8 mouse cellular contexts compared by ENCODE assay signal in the genomic region with DNA sequence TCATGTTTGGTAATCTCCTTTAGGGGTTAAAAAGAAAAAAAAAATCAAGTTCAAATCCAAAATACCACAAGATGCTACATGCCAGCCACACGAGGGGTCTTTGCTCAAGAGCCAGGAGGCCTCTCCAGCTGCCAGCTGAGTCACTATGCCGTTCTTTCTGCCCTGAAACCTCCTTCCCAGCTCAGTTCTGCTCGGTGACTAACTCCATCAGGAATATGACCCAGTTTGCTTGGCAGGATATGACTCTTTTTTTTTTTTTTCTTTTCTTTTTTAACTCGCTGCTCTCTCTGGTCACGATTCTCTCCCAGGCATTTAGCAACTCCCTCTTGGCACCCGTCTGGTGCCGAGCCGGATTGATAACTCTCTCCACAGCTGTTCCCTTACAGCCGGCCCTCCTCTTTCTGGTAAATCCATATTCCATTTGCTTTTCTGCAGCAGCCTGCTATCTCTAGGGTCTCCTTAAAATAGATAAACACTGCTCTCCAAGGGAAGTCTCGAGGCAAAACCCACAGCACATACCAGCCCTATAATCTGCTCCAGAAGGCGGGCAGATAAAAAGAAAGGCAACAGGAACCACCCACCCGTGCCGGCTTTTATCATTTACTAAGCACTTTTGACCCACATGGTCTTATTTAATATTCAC. TPM values are rescaled to one million over a fixed set of nuclear protein-coding genes. Genes with fewer than 3 reads are reported as not detected.
DNase-seq lines count a peak whose midpoint lies in the region; ATAC-seq and TF ChIP-seq lines count a peak whose summit lies in the region.

No protein-coding gene starts in this region.

- H3K9ac ChIP-seq in heart, embryonic 13.5 days, result 0 out of 2 replicates have a peak overlapping the region, but pooled peaks have one; percentile 12
- H3K9ac ChIP-seq in liver, embryonic 14.5 days (replicated peaks), result peak overlapping the region; percentile 35
- no peak overlapping the region for H3K9ac ChIP-seq in neural tube, embryonic 14.5 days (replicated peaks; ENCODE audit: low read depth, low read length)

- CTCF ChIA-PET in Patski (lab: Charles Lee), result interaction anchor here (1.0 to 1.9 kb wide), 3 partner anchors 8 to 140 kb away, joined by 3 to 5 read pairs (median 5); no protein-coding TSS in a partner anchor

- POLR2A ChIA-PET in Patski (lab: Charles Lee), result interaction anchor here (0.8 to 1.0 kb wide), 3 partner anchors 13 to 29 kb away, joined by 3 to 5 read pairs (median 4); a partner anchor contains a TSS

- TF ChIP-seq EP300 in liver, embryonic 14.5 days (IDR thresholded peaks at IDR 0.05; ENCODE audit: low read depth), result peak; percentile 78

- no peak overlapping the region for H3ac ChIP-seq in C2C12 (ENCODE audit: control insufficient read depth, insufficient read length, low read depth)

- peaks cover 45% of the 10 kb centered on the region for H3K4me1 ChIP-seq in heart, embryonic 13.5 days
- H3K4me1 ChIP-seq in liver, embryonic 14.5 days (replicated peaks; ENCODE audit: control insufficient read depth in 2 of 2, insufficient read depth in 2 of 2, low read length in 1 of 2), result peaks cover 31 to 52% of the 10 kb centered on the region in 2 experiments
- H3K4me1 ChIP-seq in neural tube, embryonic 14.5 days (ENCODE audit: control insufficient read depth, insufficient read depth, low read length), result peaks cover 4% of the 10 kb centered on the region; the same call in 1 of the 2 replicates

- no peaks in the 10 kb centered on the region for H3K79me2 ChIP-seq in C2C12 (ENCODE audit: control insufficient read depth, insufficient read depth)

- H3K9me3 ChIP-seq in heart, embryonic 13.5 days, result no peaks in the 10 kb centered on the region
- no peaks in the 10 kb centered on the region for H3K9me3 ChIP-seq in liver, embryonic 14.5 days (ENCODE audit: control insufficient read depth, low read length)
- H3K9me3 ChIP-seq in neural tube, embryonic 14.5 days (ENCODE audit: control insufficient read depth, low read length), result no peaks in the 10 kb centered on the region

- DNase-seq in Patski (ENCODE audit: low read depth, low spot score), result peak; percentile 94
- DNase-seq in layer of hippocampus, adult 18-20 months (ENCODE audit: low spot score in 2 of 2), result peak; percentile 74 to 80
- peak; percentile 64 to 72 (median 66) for DNase-seq in liver, embryonic 14.5 days (ENCODE audit: low read depth in 3 of 3, low spot score in 3 of 3)

- no peaks in the 10 kb centered on the region for H3K27me3 ChIP-seq in C2C12 (ENCODE audit: control insufficient read depth, insufficient read depth, insufficient read length)
- no peaks in the 10 kb centered on the region for H3K27me3 ChIP-seq in Patski
- H3K27me3 ChIP-seq in heart, embryonic 13.5 days (replicated peaks), result no peaks in the 10 kb centered on the region
- H3K27me3 ChIP-seq in liver, embryonic 14.5 days (ENCODE audit: control insufficient read depth, insufficient read depth, low read length), result no peaks in the 10 kb centered on the region
- no peaks in the 10 kb centered on the region for H3K27me3 ChIP-seq in neural tube, embryonic 14.5 days (ENCODE audit: control insufficient read depth, insufficient read depth, low read length)

- 5% methylated on average over 13 of the region's 13 CpGs for WGBS in heart, embryonic 13.5 days
- WGBS in liver, embryonic 14.5 days (ENCODE audit: insufficient replicate concordance), result 11% methylated on average over 13 of the region's 13 CpGs
- 15% methylated on average over 13 of the region's 13 CpGs for WGBS in neural tube, embryonic 14.5 days

- H3K27ac ChIP-seq in heart, embryonic 13.5 days (replicated peaks), result peak overlapping the region; percentile 77
- H3K27ac ChIP-seq in liver, embryonic 14.5 days, result peak overlapping the region; percentile 84
- H3K27ac ChIP-seq in neural tube, embryonic 14.5 days (ENCODE audit: low read depth, low read length), result peak overlapping the region; percentile 44; the same call in 1 of the 2 replicates

- TF ChIP-seq CTCF in C2C12 (IDR thresholded peaks at IDR 0.05; ENCODE audit: control insufficient read depth, insufficient read depth, insufficient read length) (no peak), Patski (IDR thresholded peaks at IDR 0.05) (peak; percentile 20)
- TF ChIP-seq CTCF in liver, embryonic 14.5 days (IDR thresholded peaks at IDR 0.05; ENCODE audit: low read depth), result no peak

- H3K4me2 ChIP-seq in heart, embryonic 13.5 days, result peak overlapping the region; percentile 53
- peak overlapping the region; percentile 68 for H3K4me2 ChIP-seq in liver, embryonic 14.5 days (ENCODE audit: low read depth)
- no peak overlapping the region for H3K4me2 ChIP-seq in neural tube, embryonic 14.5 days (ENCODE audit: low read depth, low read length)

- peak; percentile 90 for ATAC-seq in Patski
- ATAC-seq in erythroid progenitor cell, adult 5-6 weeks (replicated peaks; ENCODE audit: low FRiP score, poor library complexity, severe bottlenecking), result peak; percentile 89
- ATAC-seq in heart, embryonic 13.5 days (ENCODE audit: extremely low read depth, insufficient number of reproducible peaks, low FRiP score, low TSS enrichment), result no peak
- peak; percentile 92 for ATAC-seq in liver, embryonic 14.5 days (ENCODE audit: insufficient read depth)
- peak; percentile 70 for ATAC-seq in neural tube, embryonic 14.5 days (ENCODE audit: low read depth)
- no peak for ATAC-seq in monocyte, adult 5-6 weeks (replicated peaks; ENCODE audit: insufficient number of reproducible peaks, low FRiP score, low TSS enrichment, poor library complexity, severe bottlenecking)

- no peak overlapping the region for H3K4me3 ChIP-seq in C2C12 (ENCODE audit: insufficient read depth, poor library complexity, severe bottlenecking)
- H3K4me3 ChIP-seq in heart, embryonic 13.5 days, result no peak overlapping the region
- H3K4me3 ChIP-seq in liver, embryonic 14.5 days (ENCODE audit: insufficient read depth in 1 of 2, low read depth in 2 of 2, low read length in 2 of 2), result peak overlapping the region; percentile 0 to 11; a peak in 1 of 4 replicates
- H3K4me3 ChIP-seq in neural tube, embryonic 14.5 days (ENCODE audit: low read depth, low read length), result no peak overlapping the region

- no peaks in the 10 kb centered on the region for H3K36me3 ChIP-seq in C2C12 (ENCODE audit: control insufficient read depth, insufficient read depth)
- no peaks in the 10 kb centered on the region for H3K36me3 ChIP-seq in heart, embryonic 13.5 days
- no peaks in the 10 kb centered on the region for H3K36me3 ChIP-seq in liver, embryonic 14.5 days (replicated peaks; ENCODE audit: control insufficient read depth, insufficient read depth, low read depth)
- H3K36me3 ChIP-seq in neural tube, embryonic 14.5 days (ENCODE audit: control insufficient read depth, insufficient read depth, low read length), result no peaks in the 10 kb centered on the region

- H3K79me3 ChIP-seq in C2C12 (ENCODE audit: low read depth), result no peaks in the 10 kb centered on the region

- in situ Hi-C loops in Patski (cut with MboI; ENCODE audit: low pct_unique_long_range_greater_than_20kb), result no loop called here

TF ChIP-seq in C2C12, 6 proteins besides CTCF, POLR2A, EP300 and RAD21:
- TF ChIP-seq USF1 (IDR thresholded peaks at IDR 0.05; ENCODE audit: low read depth) (no peak), MYOG (IDR thresholded peaks at IDR 0.05; ENCODE audit: control insufficient read depth, extremely low read depth, insufficient read length) (no peak), FOSL1 (IDR thresholded peaks at IDR 0.05; ENCODE audit: insufficient read depth, low read length, poor library complexity, severe bottlenecking) (peak; percentile 42), CEBPB (IDR thresholded peaks at IDR 0.05; ENCODE audit: low read depth) (no peak), MAX (IDR thresholded peaks at IDR 0.05) (peak; percentile 75), MYOD1 (IDR thresholded peaks at IDR 0.05; ENCODE audit: control insufficient read depth, insufficient read length, low read depth) (peak; percentile 64)

RNA-seq across cellular contexts. Expression of a gene that starts 29.1 kb away (rescaled TPM):
- not detected for polyA plus RNA-seq in C2C12 (2012; fragmentation: generic; extraction: Trizol)
- not detected for polyA plus RNA-seq in Patski (2021)
- total RNA-seq in erythroid progenitor cell, adult 5-6 weeks (2015; ENCODE audit: low replicate concordance), result not detected in 2 replicates
- total RNA-seq in erythroid progenitor cell, adult 5-6 weeks (2017; ENCODE audit: low replicate concordance), result not detected in 2 replicates
- polyA plus RNA-seq in heart, embryonic 13.5 days (2015; fragmentation: Nextera tagmentation; extraction: Ambion mirVana), result 1.7 and 2.3 TPM in 2 replicates
- total RNA-seq in layer of hippocampus, adult 18-20 months (2021), result 10 to 100 TPM; 32.0 to 32.9 TPM
- polyA plus RNA-seq in liver, embryonic 14.5 days (2012; rRNA removed), result not detected in 2 replicates
- polyA plus RNA-seq in liver, embryonic 14.5 days (2014; fragmentation: Nextera tagmentation; extraction: Ambion mirVana), result 1.0 TPM in 1 of 2 replicates, not detected in the other
- not detected in 2 replicates for polyA plus RNA-seq in neural tube, embryonic 14.5 days (2014; fragmentation: Nextera tagmentation; extraction: Ambion mirVana)
- not detected in 3 replicates for total RNA-seq in monocyte, adult 5-6 weeks (2017)

RNA-seq across cellular contexts. Expression of a gene that starts 36.7 kb away (rescaled TPM):
- polyA plus RNA-seq in C2C12 (2012; fragmentation: generic; extraction: Trizol) (8.2 TPM), Patski (2021) (19.9 TPM)
- 28.5 and 40.2 TPM in 2 replicates for total RNA-seq in erythroid progenitor cell, adult 5-6 weeks (2015; ENCODE audit: low replicate concordance)
- total RNA-seq in erythroid progenitor cell, adult 5-6 weeks (2017; ENCODE audit: low replicate concordance), result 47.7 and 54.4 TPM in 2 replicates
- polyA plus RNA-seq in heart, embryonic 13.5 days (2015; fragmentation: Nextera tagmentation; extraction: Ambion mirVana), result 10.1 and 13.3 TPM in 2 replicates
- 10 to 100 TPM; 62.6 to 65.4 TPM for total RNA-seq in layer of hippocampus, adult 18-20 months (2021)
- 3.9 and 5.1 TPM in 2 replicates for polyA plus RNA-seq in liver, embryonic 14.5 days (2012; rRNA removed)
- polyA plus RNA-seq in liver, embryonic 14.5 days (2014; fragmentation: Nextera tagmentation; extraction: Ambion mirVana), result 7.6 and 8.3 TPM in 2 replicates
- 42.3 and 44.5 TPM in 2 replicates for polyA plus RNA-seq in neural tube, embryonic 14.5 days (2014; fragmentation: Nextera tagmentation; extraction: Ambion mirVana)
- total RNA-seq in monocyte, adult 5-6 weeks (2017), result 1.5 to 4.8 TPM (median 4.6 TPM) in 3 replicates

Comparison
In these comparisons a context has a peak if more than half of its experiments do, and no peak if none do; other contexts are left out.
1. H3K4me3 ChIP-seq: peak in liver, embryonic 14.5 days (2 of 2); none in C2C12 (single experiment), heart, embryonic 13.5 days (single experiment) and neural tube, embryonic 14.5 days (single experiment).
2. ATAC-seq: peak in Patski (single experiment), erythroid progenitor cell, adult 5-6 weeks (single experiment), liver, embryonic 14.5 days (single experiment) and neural tube, embryonic 14.5 days (single experiment); none in heart, embryonic 13.5 days (single experiment) and monocyte, adult 5-6 weeks (single experiment).
3. Peak in every context shown above with its lines, with median percentiles within 50 percentile points of each other: DNase-seq and H3K27ac ChIP-seq.